Mouse (Mus musculus): ENCODE data around the gene Irak1.

Gene Irak1

GRCm38 (mm10) chrX:74023188-74024049 lies at the start of gene Irak1:
Gene Irak1, minus strand, starts transcription at chrX:74023918.
- DNase-seq = peak; percentile 74

- no peak for DNase-seq
Measured at GRCm38 (mm10) chrX:74070794-74071193, 47.1 kb upstream of the Irak1 start.

- DNase-seq = peak; percentile 44
Measured at GRCm38 (mm10) chrX:74067891-74068290, 44.2 kb upstream of the Irak1 start.

GRCm38 (mm10) chrX:74045107-74045506 lies 21.4 kb upstream of the Irak1 start:
- no peak for DNase-seq

- no peak for DNase-seq
Measured at GRCm38 (mm10) chrX:74037702-74038375, 14.1 kb upstream of the Irak1 start.

GRCm38 (mm10) chrX:74030000-74030399 lies 6.3 kb upstream of the Irak1 start:
- no peak for DNase-seq

GRCm38 (mm10) chrX:74022795-74023187 lies 927 bp downstream of the Irak1 start:
- no peak for DNase-seq

- DNase-seq = no peak
Measured at GRCm38 (mm10) chrX:74014597-74014996, 9.1 kb downstream of the Irak1 start.

- DNase-seq = no peak
Measured at GRCm38 (mm10) chrX:74008063-74008462, 15.7 kb downstream of the Irak1 start.

GRCm38 (mm10) chrX:74006401-74006800 lies 17.3 kb downstream of the Irak1 start:
- DNase-seq = no peak

- DNase-seq = no peak
Measured at GRCm38 (mm10) chrX:74003644-74004043, 20.1 kb downstream of the Irak1 start.

- no peak for DNase-seq
Measured at GRCm38 (mm10) chrX:74001024-74001423, 22.7 kb downstream of the Irak1 start.

- DNase-seq = no peak
Measured at GRCm38 (mm10) chrX:73998911-73999869, 24.5 kb downstream of the Irak1 start.

- no peak for DNase-seq
Measured at GRCm38 (mm10) chrX:73977783-73978182, 45.9 kb downstream of the Irak1 start.

- DNase-seq = no peak
Measured at GRCm38 (mm10) chrX:73976283-73976682, 47.4 kb downstream of the Irak1 start.

GRCm38 (mm10) chrX:73972774-73973173 lies 50.9 kb downstream of the Irak1 start:
- no peak for DNase-seq

GRCm38 (mm10) chrX:73970781-73971180 lies 52.9 kb downstream of the Irak1 start:
- DNase-seq = no peak

- DNase-seq = no peak
Measured at GRCm38 (mm10) chrX:73969729-73970128, 54.0 kb downstream of the Irak1 start.

- DNase-seq = no peak
Measured at GRCm38 (mm10) chrX:73969167-73969566, 54.6 kb downstream of the Irak1 start.

- peak; percentile 94 for DNase-seq
Measured at GRCm38 (mm10) chrX:73967177-73968075, 56.3 kb downstream of the Irak1 start.

GRCm38 (mm10) chrX:73966248-73967176 lies 57.2 kb downstream of the Irak1 start, which contains the start of gene Hcfc1:
Gene Hcfc1, minus strand, starts transcription at chrX:73966357.
- peak; percentile 94 for DNase-seq

Measured in cerebellum, adult 9-10 months (tissue).